Mouse (Mus musculus): ENCODE measurements around the gene Csgalnact2. TPM values are rescaled to one million over a fixed set of nuclear protein-coding genes. Genes with fewer than 3 reads are reported as not detected.

The Csgalnact2 gene
- polyA plus RNA-seq, 1 experiment = 1.1 TPM

DNA sequence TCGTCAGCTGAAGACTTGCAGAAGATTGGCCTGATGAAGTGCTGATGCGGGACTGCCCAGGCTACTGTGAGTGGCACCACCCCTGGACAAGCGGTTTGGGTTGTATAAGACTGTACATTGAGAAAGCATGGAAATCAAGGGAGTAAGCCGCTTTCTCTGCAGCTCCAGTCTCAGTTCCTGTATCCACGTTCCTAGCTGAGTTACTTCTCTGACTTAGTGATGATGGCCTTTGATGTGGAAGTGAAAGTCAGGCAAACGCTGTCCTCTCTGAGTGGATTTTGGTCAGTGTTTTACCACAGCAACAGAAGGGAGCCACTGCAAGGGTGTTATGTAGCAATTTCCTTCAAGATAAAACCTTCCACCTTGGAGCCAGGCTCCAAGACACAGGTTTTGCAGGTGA, 2.0 kb upstream of the Csgalnact2 start:
- H3K36me3 ChIP-seq (ENCODE audit: control insufficient read depth, insufficient read depth, low read length) = no peaks in the 10 kb centered on the region
- H3K27ac ChIP-seq (ENCODE audit: control insufficient read depth, insufficient read depth, low read depth, low read length) = no peak overlapping the region
- peaks cover 3% of the 10 kb centered on the region for H3K4me1 ChIP-seq (ENCODE audit: control insufficient read depth, insufficient read depth, low read length)
- TF ChIP-seq CTCF (IDR thresholded peaks at IDR 0.05; ENCODE audit: control insufficient read depth, insufficient read depth, insufficient replicate concordance, low read depth, low read length) (no peak), POLR2A (IDR thresholded peaks at IDR 0.05; ENCODE audit: control insufficient read depth, low read depth, low read length) (no peak)
- H3K27me3 ChIP-seq (ENCODE audit: control insufficient read depth, insufficient read depth, low read length) = no peaks in the 10 kb centered on the region
- H3K4me3 ChIP-seq (ENCODE audit: control insufficient read depth, low read depth, low read length) = no peak overlapping the region

GRCm38 (mm10) chr6:118137148-118137547, 1.8 kb downstream of the Csgalnact2 start:
- H3K36me3 ChIP-seq (ENCODE audit: control insufficient read depth, insufficient read depth, low read length) = no peaks in the 10 kb centered on the region
- TF ChIP-seq POLR2A (IDR thresholded peaks at IDR 0.05; ENCODE audit: control insufficient read depth, low read depth, low read length) (no peak), CTCF (IDR thresholded peaks at IDR 0.05; ENCODE audit: control insufficient read depth, insufficient read depth, insufficient replicate concordance, low read depth, low read length) (no peak)
- peaks cover 3% of the 10 kb centered on the region for H3K4me1 ChIP-seq (ENCODE audit: control insufficient read depth, insufficient read depth, low read length)
- no peak overlapping the region for H3K27ac ChIP-seq (ENCODE audit: control insufficient read depth, insufficient read depth, low read depth, low read length)
- H3K4me3 ChIP-seq (ENCODE audit: control insufficient read depth, low read depth, low read length) = no peak overlapping the region
- H3K27me3 ChIP-seq (ENCODE audit: control insufficient read depth, insufficient read depth, low read length) = no peaks in the 10 kb centered on the region

DNA sequence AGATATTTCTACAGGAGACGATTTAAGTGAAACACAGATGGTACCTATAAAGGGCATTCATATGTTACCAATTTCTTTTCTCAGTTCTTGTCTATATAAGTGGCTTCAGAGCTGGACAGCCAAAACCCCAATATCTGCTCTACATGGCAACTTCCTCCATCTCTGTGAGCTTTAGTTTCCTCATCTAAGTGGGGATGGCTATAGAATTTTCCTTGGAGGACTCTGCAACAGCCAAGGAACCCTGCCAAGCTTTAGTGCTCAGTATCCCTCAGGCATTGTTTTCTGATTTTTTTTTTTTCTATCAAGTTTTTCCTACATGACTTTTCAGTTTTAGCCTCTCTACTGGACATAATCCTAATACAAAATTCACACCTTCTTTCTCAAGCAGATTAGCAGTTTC, 4.5 kb downstream of the Csgalnact2 start:
- Histone ChIP-seq H3K27ac (ENCODE audit: control insufficient read depth, insufficient read depth, low read depth, low read length) (no peak overlapping the region), H3K4me1 (ENCODE audit: control insufficient read depth, insufficient read depth, low read length) (peaks cover 3% of the 10 kb centered on the region), H3K36me3 (ENCODE audit: control insufficient read depth, insufficient read depth, low read length) (no peaks in the 10 kb centered on the region), H3K4me3 (ENCODE audit: control insufficient read depth, low read depth, low read length) (no peak overlapping the region), H3K27me3 (ENCODE audit: control insufficient read depth, insufficient read depth, low read length) (no peaks in the 10 kb centered on the region)
- no peak for TF ChIP-seq CTCF (IDR thresholded peaks at IDR 0.05; ENCODE audit: control insufficient read depth, insufficient read depth, insufficient replicate concordance, low read depth, low read length)
- TF ChIP-seq POLR2A (IDR thresholded peaks at IDR 0.05; ENCODE audit: control insufficient read depth, low read depth, low read length) = no peak

GRCm38 (mm10) chr6:118130022-118130421, 8.9 kb downstream of the Csgalnact2 start:
- no peaks in the 10 kb centered on the region for H3K27me3 ChIP-seq (ENCODE audit: control insufficient read depth, insufficient read depth, low read length)
- no peak overlapping the region for H3K27ac ChIP-seq (ENCODE audit: control insufficient read depth, insufficient read depth, low read depth, low read length)
- no peaks in the 10 kb centered on the region for H3K4me1 ChIP-seq (ENCODE audit: control insufficient read depth, insufficient read depth, low read length)
- H3K4me3 ChIP-seq (ENCODE audit: control insufficient read depth, low read depth, low read length) = no peak overlapping the region
- no peaks in the 10 kb centered on the region for H3K36me3 ChIP-seq (ENCODE audit: control insufficient read depth, insufficient read depth, low read length)
- TF ChIP-seq POLR2A (IDR thresholded peaks at IDR 0.05; ENCODE audit: control insufficient read depth, low read depth, low read length) = no peak
- no peak for TF ChIP-seq CTCF (IDR thresholded peaks at IDR 0.05; ENCODE audit: control insufficient read depth, insufficient read depth, insufficient replicate concordance, low read depth, low read length)

GRCm38 (mm10) chr6:118127827-118128487, 11.0 kb downstream of the Csgalnact2 start:
- Histone ChIP-seq H3K4me1 (ENCODE audit: control insufficient read depth, insufficient read depth, low read length) (no peaks in the 10 kb centered on the region), H3K27me3 (ENCODE audit: control insufficient read depth, insufficient read depth, low read length) (no peaks in the 10 kb centered on the region), H3K36me3 (ENCODE audit: control insufficient read depth, insufficient read depth, low read length) (peaks cover 2% of the 10 kb centered on the region), H3K27ac (ENCODE audit: control insufficient read depth, insufficient read depth, low read depth, low read length) (no peak overlapping the region), H3K4me3 (ENCODE audit: control insufficient read depth, low read depth, low read length) (no peak overlapping the region)
- TF ChIP-seq CTCF (IDR thresholded peaks at IDR 0.05; ENCODE audit: control insufficient read depth, insufficient read depth, insufficient replicate concordance, low read depth, low read length) (no peak), POLR2A (IDR thresholded peaks at IDR 0.05; ENCODE audit: control insufficient read depth, low read depth, low read length) (no peak)

DNA sequence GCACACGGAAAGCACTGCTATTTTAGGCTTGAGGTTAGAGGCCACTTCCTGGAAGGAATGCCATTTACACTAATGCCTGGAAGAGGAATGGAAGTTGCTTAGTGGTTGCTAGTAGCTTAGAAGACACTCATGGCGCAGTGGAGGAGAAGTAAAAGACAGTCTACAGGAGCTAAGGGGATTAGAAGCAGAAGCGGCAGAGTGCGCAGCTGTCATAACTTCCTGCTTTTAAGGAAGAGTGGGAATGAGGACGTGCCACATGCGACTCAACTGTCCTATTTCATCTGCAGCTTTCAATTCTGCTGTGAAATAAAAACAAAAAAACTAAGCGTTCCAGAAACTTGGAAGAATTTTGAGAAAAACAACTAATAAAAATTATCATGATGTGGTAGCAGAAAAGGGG, 11.7 kb downstream of the Csgalnact2 start:
- Histone ChIP-seq H3K4me1 (ENCODE audit: control insufficient read depth, insufficient read depth, low read length) (no peaks in the 10 kb centered on the region), H3K4me3 (ENCODE audit: control insufficient read depth, low read depth, low read length) (no peak overlapping the region), H3K27me3 (ENCODE audit: control insufficient read depth, insufficient read depth, low read length) (no peaks in the 10 kb centered on the region), H3K36me3 (ENCODE audit: control insufficient read depth, insufficient read depth, low read length) (peaks cover 2% of the 10 kb centered on the region), H3K27ac (ENCODE audit: control insufficient read depth, insufficient read depth, low read depth, low read length) (no peak overlapping the region)
- no peak for TF ChIP-seq CTCF (IDR thresholded peaks at IDR 0.05; ENCODE audit: control insufficient read depth, insufficient read depth, insufficient replicate concordance, low read depth, low read length)
- TF ChIP-seq POLR2A (IDR thresholded peaks at IDR 0.05; ENCODE audit: control insufficient read depth, low read depth, low read length) = no peak

- Histone ChIP-seq H3K27ac (ENCODE audit: control insufficient read depth, insufficient read depth, low read depth, low read length) (no peak overlapping the region), H3K4me1 (ENCODE audit: control insufficient read depth, insufficient read depth, low read length) (no peaks in the 10 kb centered on the region), H3K4me3 (ENCODE audit: control insufficient read depth, low read depth, low read length) (no peak overlapping the region), H3K36me3 (ENCODE audit: control insufficient read depth, insufficient read depth, low read length) (peaks cover 2% of the 10 kb centered on the region), H3K27me3 (ENCODE audit: control insufficient read depth, insufficient read depth, low read length) (no peaks in the 10 kb centered on the region)
- TF ChIP-seq POLR2A (IDR thresholded peaks at IDR 0.05; ENCODE audit: control insufficient read depth, low read depth, low read length) (no peak), CTCF (IDR thresholded peaks at IDR 0.05; ENCODE audit: control insufficient read depth, insufficient read depth, insufficient replicate concordance, low read depth, low read length) (no peak)
Observed at GRCm38 (mm10) chr6:118126577-118126976, 12.4 kb downstream of the Csgalnact2 start.
